Mouse (Mus musculus): ENCODE measurements around the gene Fthl17c. TPM values are rescaled to one million over a fixed set of nuclear protein-coding genes. Genes with fewer than 3 reads are reported as not detected.

Fthl17c gene
- polyA plus RNA-seq, 1 experiment from 2014 or later = not detected

Other genes starting within 250 kb of the Fthl17c start
- not detected in 2 replicates for gene Ssx9, start 228.1 kb downstream of the Fthl17c start, polyA plus RNA-seq (2015; fragmentation: Nextera tagmentation; extraction: Ambion mirVana)
- gene Ssxb5, start 172.9 kb downstream of the Fthl17c start, polyA plus RNA-seq (2015; fragmentation: Nextera tagmentation; extraction: Ambion mirVana) = not detected in 2 replicates
- gene Gm6592, start 132.6 kb downstream of the Fthl17c start, polyA plus RNA-seq (2015; fragmentation: Nextera tagmentation; extraction: Ambion mirVana) = not detected in 2 replicates
- not detected in 2 replicates for gene Gm5751, start 102.3 kb downstream of the Fthl17c start, polyA plus RNA-seq (2015; fragmentation: Nextera tagmentation; extraction: Ambion mirVana)
- gene B630019K06Rik, start 84.2 kb downstream of the Fthl17c start, polyA plus RNA-seq (2015; fragmentation: Nextera tagmentation; extraction: Ambion mirVana) = 0.19 and 0.25 TPM in 2 replicates
- not detected in 2 replicates for gene Fthl17b, start 13.6 kb downstream of the Fthl17c start, polyA plus RNA-seq (2015; fragmentation: Nextera tagmentation; extraction: Ambion mirVana)
- not detected in 2 replicates for gene Fthl17d, start 10.2 kb upstream of the Fthl17c start, polyA plus RNA-seq (2015; fragmentation: Nextera tagmentation; extraction: Ambion mirVana)
- not detected in 2 replicates for gene Fthl17e, start 56.9 kb upstream of the Fthl17c start, polyA plus RNA-seq (2015; fragmentation: Nextera tagmentation; extraction: Ambion mirVana)
- gene Fthl17f, start 86.5 kb upstream of the Fthl17c start, polyA plus RNA-seq (2015; fragmentation: Nextera tagmentation; extraction: Ambion mirVana) = not detected in 2 replicates
- not detected in 2 replicates for gene 4930402K13Rik, start 128.0 kb upstream of the Fthl17c start, polyA plus RNA-seq (2015; fragmentation: Nextera tagmentation; extraction: Ambion mirVana)
- gene Lancl3, start 223.3 kb upstream of the Fthl17c start, polyA plus RNA-seq (2015; fragmentation: Nextera tagmentation; extraction: Ambion mirVana) = 0.19 and 0.33 TPM in 2 replicates

Measured in liver, embryonic 16.5 days (tissue).